In the genomic region with DNA sequence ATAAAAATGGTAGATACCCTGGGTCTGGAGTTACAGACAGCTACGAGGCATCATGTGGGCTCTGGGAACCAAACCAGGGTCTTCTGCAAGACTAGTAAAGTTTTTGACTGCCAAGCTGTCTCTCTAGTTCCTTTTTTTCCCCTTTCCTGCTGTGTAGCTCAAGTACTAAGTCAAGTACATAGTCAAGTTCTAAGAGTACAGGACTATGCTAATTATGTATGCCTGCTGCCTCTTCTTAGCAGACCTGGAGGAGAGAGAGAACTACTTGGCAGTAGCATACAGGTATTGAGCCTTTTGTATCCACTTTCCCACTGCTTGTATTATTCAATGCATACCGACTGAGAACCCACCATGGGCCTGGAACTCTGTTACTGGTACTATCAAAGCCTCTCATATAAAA, we compare ENCODE assay signal across 33 mouse cellular contexts.
"Had no signal": no experiment of that assay in that cellular context is flagged by ENCODE, and none has a peak within 500 bp of the region (broad histone marks: within the 10 kb centered on the region; RNA-seq: fewer than 3 reads in every experiment).

No protein-coding gene starts in this region.

- H3K27me3 ChIP-seq: heart, embryonic 12.5 days; heart, embryonic 13.5 days; heart, embryonic 15.5 days; hindbrain, embryonic 13.5 days; intestine, embryonic 15.5 days; kidney, embryonic 15.5 days had no signal

- H3K9me3 ChIP-seq: heart, embryonic 10.5 days; heart, embryonic 13.5 days; heart, embryonic 15.5 days; hindbrain, embryonic 10.5 days; hindbrain, embryonic 12.5 days; hindbrain, embryonic 13.5 days; hindbrain, embryonic 15.5 days; intestine, embryonic 15.5 days; kidney, embryonic 15.5 days had no signal

- H3K4me1 ChIP-seq: heart, embryonic 10.5 days; heart, embryonic 12.5 days; heart, embryonic 15.5 days; hindbrain, embryonic 10.5 days; hindbrain, embryonic 12.5 days; hindbrain, embryonic 13.5 days; hindbrain, embryonic 15.5 days; intestine, embryonic 15.5 days; kidney, embryonic 15.5 days had no signal

- H3K36me3 ChIP-seq: heart, embryonic 10.5 days; heart, embryonic 12.5 days; heart, embryonic 13.5 days; heart, embryonic 15.5 days; hindbrain, embryonic 10.5 days; hindbrain, embryonic 12.5 days; hindbrain, embryonic 13.5 days; hindbrain, embryonic 15.5 days; intestine, embryonic 15.5 days; kidney, embryonic 15.5 days had no signal

- H3K4me2 ChIP-seq: heart, embryonic 11.5 days; heart, embryonic 12.5 days; heart, embryonic 13.5 days; heart, embryonic 15.5 days; hindbrain, embryonic 12.5 days; hindbrain, embryonic 13.5 days; hindbrain, embryonic 14.5 days; hindbrain, embryonic 15.5 days; intestine, embryonic 15.5 days; kidney, embryonic 15.5 days had no signal

- H3K9ac ChIP-seq: heart, embryonic 12.5 days; heart, embryonic 13.5 days; heart, embryonic 15.5 days; hindbrain, embryonic 12.5 days; hindbrain, embryonic 13.5 days; hindbrain, embryonic 14.5 days; hindbrain, embryonic 15.5 days; intestine, embryonic 15.5 days; kidney, embryonic 15.5 days had no signal

- ATAC-seq: hindbrain, embryonic 16.5 days; hindbrain, postnatal 0 days; inflammation-experienced regulatory T-cells, adult 6 months; intestine, embryonic 15.5 days; intestine, embryonic 16.5 days; intestine, postnatal 0 days had no signal

- H3K27ac ChIP-seq: heart, adult 2 months; heart, embryonic 10.5 days; heart, embryonic 13.5 days; heart, embryonic 15.5 days; hindbrain, embryonic 10.5 days; hindbrain, embryonic 12.5 days; hindbrain, embryonic 13.5 days; hindbrain, embryonic 14.5 days; hindbrain, embryonic 15.5 days; hindbrain, postnatal 0 days; intestine, embryonic 15.5 days; kidney, embryonic 15.5 days; kidney, postnatal 0 days; layer of hippocampus, adult 2 months had no signal

- H3K4me3 ChIP-seq: heart, adult 2 months; heart, embryonic 10.5 days; heart, embryonic 12.5 days; heart, embryonic 13.5 days; heart, embryonic 15.5 days; hindbrain, embryonic 10.5 days; hindbrain, embryonic 12.5 days; hindbrain, embryonic 13.5 days; hindbrain, embryonic 15.5 days; intestine, embryonic 15.5 days; kidney, embryonic 15.5 days; layer of hippocampus, adult 2 months had no signal

- DNase-seq: heart, adult 2 months; heart, postnatal 10 days; heart, postnatal 14 days; heart, postnatal 36 days; heart, postnatal 4 days; kidney, adult 11 months; kidney, adult 18-20 months; kidney, adult 2 months; kidney, adult 8-10 months; kidney, adult 9 months; kidney, postnatal 10 days; kidney, postnatal 14 days; kidney, postnatal 25 days; kidney, postnatal 4 days had no signal
